Mouse (Mus musculus) myocyte (in vitro differentiated cells): Measurements from ENCODE around the gene Ankrd55.

Experiments
- CEBPB ChIP-seq: IDR thresholded peaks from 2 replicates; pipeline ENCODE4 v1.6.1; 2011; ENCODE audit warnings: mild to moderate bottlenecking, moderate library complexity; ENCODE audit not compliant: poor library complexity, insufficient read depth, severe bottlenecking
- E2F4 ChIP-seq: IDR thresholded peaks from one replicate; pipeline ENCODE4 v1.6.1; 2011; ENCODE audit warnings: mild to moderate bottlenecking, control low read depth, moderate library complexity; ENCODE audit not compliant: insufficient read depth
- MAX ChIP-seq: IDR thresholded peaks from one replicate; pipeline ENCODE4 v1.6.1; 2011; ENCODE audit warnings: low read depth, mild to moderate bottlenecking, control low read depth
- MYOD1 ChIP-seq, 3 experiments: IDR thresholded peaks; one replicate each; pipeline ENCODE4 v1.6.1; 2011; ENCODE audit warnings: control low read depth in 2 of 3, low read depth in 2 of 3, mild to moderate bottlenecking in 2 of 3, moderate library complexity in 1 of 3; ENCODE audit not compliant: insufficient read length in 2 of 3, control insufficient read depth in 1 of 3
- POLR2A ChIP-seq: IDR thresholded peaks from one replicate; pipeline ENCODE4 v1.6.1; 2011; ENCODE audit warnings: low read depth, mild to moderate bottlenecking, control low read depth, moderate library complexity; ENCODE audit not compliant: insufficient read length
- POLR2AphosphoS2 ChIP-seq: IDR thresholded peaks from one replicate; pipeline ENCODE4 v1.6.1; 2011; ENCODE audit warnings: low read depth, control low read depth; ENCODE audit not compliant: insufficient read length
- SRF ChIP-seq: IDR thresholded peaks from one replicate; pipeline ENCODE4 v1.6.1; 2011; ENCODE audit warnings: low read depth; ENCODE audit not compliant: control insufficient read depth, insufficient read length
- TCF12 ChIP-seq: IDR thresholded peaks from one replicate; pipeline ENCODE4 v1.6.1; 2011; ENCODE audit warnings: mild to moderate bottlenecking, control low read depth; ENCODE audit not compliant: poor library complexity, insufficient read depth, severe bottlenecking
- TCF3 ChIP-seq: IDR thresholded peaks from one replicate; pipeline ENCODE4 v1.6.1; 2011; ENCODE audit warnings: low read depth, control low read depth; ENCODE audit not compliant: insufficient read length
- USF1 ChIP-seq: IDR thresholded peaks from one replicate; pipeline ENCODE4 v1.6.1; 2011; ENCODE audit warnings: low read depth, mild to moderate bottlenecking, control low read depth, moderate library complexity

DNA sequence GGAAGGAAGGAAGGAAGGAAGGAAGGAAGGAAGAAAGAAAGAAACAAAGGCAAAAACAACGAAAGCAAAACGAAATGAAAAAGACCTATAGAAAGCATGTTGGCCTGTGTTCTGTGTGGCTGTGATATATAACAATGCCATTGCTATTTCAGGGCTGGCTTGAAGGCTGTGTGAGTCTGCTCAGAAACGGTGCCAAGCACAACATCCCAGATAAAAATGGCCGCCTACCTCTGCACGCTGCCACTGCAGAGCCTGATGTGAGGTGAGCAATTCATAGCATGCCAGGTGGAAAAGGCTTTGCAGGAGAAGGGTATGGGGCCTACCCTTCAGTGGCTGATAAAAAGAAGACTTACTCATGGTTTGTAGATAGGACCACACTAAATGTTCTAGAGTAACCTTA is 38.7 kb downstream of the Ankrd55 start:
- no peak for TF ChIP-seq POLR2A
- TF ChIP-seq MYOD1 (IDR thresholded peaks at IDR 0.05; ENCODE audit: control insufficient read depth in 1 of 3, insufficient read length in 2 of 3, low read depth in 2 of 3) = no peak
- no peak for TF ChIP-seq SRF
- no peak for TF ChIP-seq USF1
- no peak for TF ChIP-seq E2F4
- no peak for TF ChIP-seq MAX
- no peak for TF ChIP-seq POLR2AphosphoS2
- no peak for TF ChIP-seq TCF12
- TF ChIP-seq TCF3 = no peak
- TF ChIP-seq CEBPB = no peak
